8 mouse cellular contexts compared by ENCODE assay signal in the genomic region with DNA sequence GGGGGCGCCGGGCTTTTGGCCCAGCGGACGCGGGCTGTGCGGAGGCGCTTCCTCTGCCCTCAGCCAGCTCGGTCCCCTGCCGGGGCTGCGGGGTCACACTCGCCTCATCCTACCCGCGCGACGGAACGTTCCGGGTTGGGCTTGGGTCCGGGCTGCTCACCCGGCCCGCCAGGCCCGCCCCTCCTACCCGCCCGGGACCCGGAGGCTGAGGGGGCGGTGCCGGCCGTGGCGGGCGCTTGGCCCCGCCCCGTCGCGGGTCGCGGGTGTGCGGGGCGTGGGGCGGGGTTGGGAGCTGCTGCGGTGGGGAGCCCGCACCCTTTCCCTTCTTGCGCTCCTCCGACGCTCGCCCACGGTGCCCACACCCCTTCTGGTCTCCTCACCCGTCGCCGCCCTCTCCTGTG. TPM values are rescaled to one million over a fixed set of nuclear protein-coding genes. Genes with fewer than 3 reads are reported as not detected.
DNase-seq lines count a peak whose midpoint lies in the region; ATAC-seq and TF ChIP-seq lines count a peak whose summit lies in the region.
"Had no signal": no experiment of that assay in that cellular context is flagged by ENCODE, and none has a peak within 500 bp of the region (broad histone marks: within the 10 kb centered on the region; RNA-seq: fewer than 3 reads in every experiment).

No protein-coding gene starts in this region.

- ATAC-seq in forebrain, embryonic 14.5 days = peak; percentile 76
- peak; percentile 84 for ATAC-seq in limb, embryonic 11.5 days (ENCODE audit: insufficient number of reproducible peaks, low FRiP score, low TSS enrichment, low read depth)
- ATAC-seq in midbrain, embryonic 13.5 days = peak; percentile 88

- TF ChIP-seq CTCF in layer of hippocampus, adult 2 months (conservative IDR thresholded peaks at IDR 0.05) = peak; percentile 31; the same call in 1 of the 2 replicates
- no peak for TF ChIP-seq CTCF in bone marrow, adult 2 months (IDR thresholded peaks at IDR 0.05; ENCODE audit: control insufficient read depth, insufficient read depth, low read length)

- H3K4me3 ChIP-seq in layer of hippocampus, adult 2 months = peak overlapping the region; percentile 78
- peak overlapping the region; percentile 46 for H3K4me3 ChIP-seq in bone marrow, adult 2 months (replicated peaks; ENCODE audit: control insufficient read depth, low read depth, low read length)
- H3K4me3 ChIP-seq in forebrain, embryonic 14.5 days (ENCODE audit: low read depth, low read length) = peak overlapping the region; percentile 90
- peak overlapping the region; percentile 90 for H3K4me3 ChIP-seq in limb, embryonic 11.5 days (ENCODE audit: low read depth, low read length)
- H3K4me3 ChIP-seq in midbrain, embryonic 13.5 days (replicated peaks) = peak overlapping the region; percentile 87

- H3K27me3 ChIP-seq in forebrain, embryonic 14.5 days (replicated peaks; ENCODE audit: control insufficient read depth, insufficient read depth, low read length) = no peaks in the 10 kb centered on the region
- H3K27me3 ChIP-seq in limb, embryonic 11.5 days (ENCODE audit: control insufficient read depth, insufficient read depth, low read length) = no peaks in the 10 kb centered on the region
- 0 out of 2 replicates have a peak, but pooled peaks cover 6% of the 10 kb centered on the region for H3K27me3 ChIP-seq in midbrain, embryonic 13.5 days

- H3K4me1 ChIP-seq in bone marrow, adult 2 months (ENCODE audit: control insufficient read depth, insufficient read depth, low read length) = no peaks in the 10 kb centered on the region
- H3K4me1 ChIP-seq in forebrain, embryonic 14.5 days (ENCODE audit: control insufficient read depth, insufficient read depth, low read length) = peaks cover 9% of the 10 kb centered on the region
- H3K4me1 ChIP-seq in limb, embryonic 11.5 days (ENCODE audit: control insufficient read depth, insufficient read depth, low read length) = no peaks in the 10 kb centered on the region
- peaks cover 16% of the 10 kb centered on the region; the same call in 1 of the 2 replicates for H3K4me1 ChIP-seq in midbrain, embryonic 13.5 days (replicated peaks)

- peak overlapping the region; percentile 80 for H3K4me2 ChIP-seq in forebrain, embryonic 14.5 days (ENCODE audit: low read length)
- H3K4me2 ChIP-seq in limb, embryonic 11.5 days (ENCODE audit: low read depth, severe bottlenecking) = peak overlapping the region; percentile 44
- peak overlapping the region; percentile 83 for H3K4me2 ChIP-seq in midbrain, embryonic 13.5 days (replicated peaks)

- H3K27ac ChIP-seq in layer of hippocampus, adult 2 months = peak overlapping the region; percentile 95
- peak overlapping the region; percentile 16; the same call in 1 of the 2 replicates for H3K27ac ChIP-seq in bone marrow, adult 2 months (ENCODE audit: control insufficient read depth, insufficient read depth, low read depth, low read length, poor library complexity)
- peak overlapping the region; percentile 76 for H3K27ac ChIP-seq in forebrain, embryonic 14.5 days (ENCODE audit: low read depth, low read length)
- peak overlapping the region; percentile 70; the same call in 1 of the 2 replicates for H3K27ac ChIP-seq in limb, embryonic 11.5 days (replicated peaks; ENCODE audit: low read depth, low read length)
- peak overlapping the region; percentile 93 for H3K27ac ChIP-seq in midbrain, embryonic 13.5 days

- H3K9me3 ChIP-seq in forebrain, embryonic 14.5 days (replicated peaks; ENCODE audit: control insufficient read depth, low read length) = no peaks in the 10 kb centered on the region
- no peaks in the 10 kb centered on the region for H3K9me3 ChIP-seq in limb, embryonic 11.5 days (ENCODE audit: control insufficient read depth, low read length)
- no peaks in the 10 kb centered on the region for H3K9me3 ChIP-seq in midbrain, embryonic 13.5 days

- under 1% methylated on average over 39 of the region's 48 CpGs for WGBS in bone marrow, adult 2 months
- under 1% methylated on average over 26 of the region's 48 CpGs for WGBS in forebrain, embryonic 14.5 days
- WGBS in limb, embryonic 11.5 days = 1% methylated on average over 33 of the region's 48 CpGs
- WGBS in midbrain, embryonic 13.5 days = 0% methylated on average over 26 of the region's 48 CpGs

- no peak; the same call in 1 of the 2 replicates for TF ChIP-seq POLR2A in bone marrow, adult 2 months (IDR thresholded peaks at IDR 0.05; ENCODE audit: borderline replicate concordance, control insufficient read depth, low read depth, low read length)

- no peaks in the 10 kb centered on the region for H3K36me3 ChIP-seq in forebrain, embryonic 14.5 days (ENCODE audit: control insufficient read depth, insufficient read depth, low read length)
- no peaks in the 10 kb centered on the region for H3K36me3 ChIP-seq in limb, embryonic 11.5 days (ENCODE audit: control insufficient read depth, insufficient read depth, low read length)
- H3K36me3 ChIP-seq in midbrain, embryonic 13.5 days = no peaks in the 10 kb centered on the region

- peak; percentile 34 to 45 for DNase-seq in layer of hippocampus, adult 2 months (ENCODE audit: low spot score in 2 of 2)
- DNase-seq in layer of hippocampus, adult 9-10 months (ENCODE audit: low spot score) = no peak
- DNase-seq in forebrain, embryonic 14.5 days (ENCODE audit: low spot score) = peak; percentile 46
- no peak for DNase-seq in limb, embryonic 11.5 days (ENCODE audit: low spot score)
- no peak for DNase-seq in spleen, postnatal 4 days (ENCODE audit: low spot score in 2 of 2)

- peak overlapping the region; percentile 91 for H3K9ac ChIP-seq in forebrain, embryonic 14.5 days (ENCODE audit: low read length)
- H3K9ac ChIP-seq in limb, embryonic 11.5 days (ENCODE audit: low read length) = peak overlapping the region; percentile 82
- H3K9ac ChIP-seq in midbrain, embryonic 13.5 days (replicated peaks) = peak overlapping the region; percentile 92

RNA-seq across cellular contexts. Expression of a gene that starts 0.6 kb away (rescaled TPM):
- total RNA-seq in layer of hippocampus, adult 2 months (2021) = not detected
- not detected in 2 replicates for polyA plus RNA-seq in bone marrow, adult 2 months (2011; ENCODE audit: insufficient read depth, insufficient read length, low replicate concordance, missing spikeins)
- polyA plus RNA-seq in forebrain, embryonic 14.5 days (2014; fragmentation: Nextera tagmentation; extraction: Ambion mirVana) = 1.3 and 3.7 TPM in 2 replicates
- 1.2 and 1.8 TPM in 2 replicates for polyA plus RNA-seq in limb, embryonic 11.5 days (2014; fragmentation: Nextera tagmentation; extraction: Ambion mirVana)
- polyA plus RNA-seq in midbrain, embryonic 13.5 days (2015; fragmentation: Nextera tagmentation; extraction: Ambion mirVana) = 1.8 and 2.6 TPM in 2 replicates
- total RNA-seq: gastrocnemius, adult 8-10 months had no signal

RNA-seq across cellular contexts. Expression of a gene that starts 1.3 kb away (rescaled TPM):
- total RNA-seq in layer of hippocampus, adult 2 months (2021) = 10 to 100 TPM; 32.9 to 34.9 TPM
- polyA plus RNA-seq in bone marrow, adult 2 months (2011; ENCODE audit: insufficient read depth, insufficient read length, low replicate concordance, missing spikeins) = 4.9 and 5.4 TPM in 2 replicates
- 31.8 and 36.0 TPM in 2 replicates for polyA plus RNA-seq in forebrain, embryonic 14.5 days (2014; fragmentation: Nextera tagmentation; extraction: Ambion mirVana)
- polyA plus RNA-seq in limb, embryonic 11.5 days (2014; fragmentation: Nextera tagmentation; extraction: Ambion mirVana) = 26.8 and 28.8 TPM in 2 replicates
- polyA plus RNA-seq in midbrain, embryonic 13.5 days (2015; fragmentation: Nextera tagmentation; extraction: Ambion mirVana) = 32.3 and 35.4 TPM in 2 replicates

Comparison
In these comparisons a context has a peak if more than half of its experiments do, and no peak if none do; other contexts are left out.
1. DNase-seq: peak in layer of hippocampus, adult 2 months (2 of 2) and forebrain, embryonic 14.5 days (single experiment); none in layer of hippocampus, adult 9-10 months (single experiment), limb, embryonic 11.5 days (single experiment) and spleen, postnatal 4 days (0 of 2).
2. H3K27ac ChIP-seq: peak in every context shown above with its lines; median percentile 95 in layer of hippocampus, adult 2 months; 93 in midbrain, embryonic 13.5 days; 76 in forebrain, embryonic 14.5 days; 70 in limb, embryonic 11.5 days; 16 in bone marrow, adult 2 months.
3. Peak in every context shown above with its lines, with median percentiles within 50 percentile points of each other: H3K4me3 ChIP-seq, ATAC-seq, H3K4me2 ChIP-seq and H3K9ac ChIP-seq.